Mouse (Mus musculus) megakaryocyte, embryonic 14.5 days (primary cell): Measurements from ENCODE around the gene Gm10563.

Source experiments
- FLI1 ChIP-seq: IDR thresholded peaks from 2 replicates; pipeline ENCODE4 v1.6.1; 2012; ENCODE audit warnings: low read length, inconsistent platforms, mixed read lengths
- GATA1 ChIP-seq: IDR thresholded peaks from 3 replicates; pipeline ENCODE4 v1.6.1; 2012; ENCODE audit warnings: mixed read lengths, low read length, inconsistent platforms, borderline replicate concordance

- TF ChIP-seq GATA1: no peak
- TF ChIP-seq FLI1: no peak
These were observed 45.0 kb downstream of the Gm10563 start for GRCm38 (mm10) chr4:155599901-155600825.
